Mouse (Mus musculus): ENCODE data around the gene Lrrc57.
"Not testable (repeated sequence)": the region's sequence is repeated elsewhere in the genome, so short reads cannot be mapped to it uniquely, and the experiment has no call there.

Gene Lrrc57

GRCm38 (mm10) chr2:120599506-120599905 is 9.8 kb downstream of the Lrrc57 start:
- DNase-seq (ENCODE audit: low spot score in 2 of 2): no peak

GRCm38 (mm10) chr2:120597734-120598133 is 11.6 kb downstream of the Lrrc57 start:
- no peak for DNase-seq (ENCODE audit: low spot score in 2 of 2)

- DNase-seq (ENCODE audit: low spot score in 2 of 2): no peak
These were observed 17.1 kb downstream of the Lrrc57 start for GRCm38 (mm10) chr2:120592227-120592626.

- no peak for DNase-seq (ENCODE audit: low spot score in 2 of 2)
These were observed 19.6 kb downstream of the Lrrc57 start for GRCm38 (mm10) chr2:120589759-120590158.

- peak in 1 of 2 experiments; percentile 22 for DNase-seq (ENCODE audit: low spot score in 2 of 2)
These were observed 31.0 kb downstream of the Lrrc57 start for GRCm38 (mm10) chr2:120578286-120578685.

GRCm38 (mm10) chr2:120577799-120578198 is 31.5 kb downstream of the Lrrc57 start:
- no peak for DNase-seq (ENCODE audit: low spot score in 2 of 2)

DNA sequence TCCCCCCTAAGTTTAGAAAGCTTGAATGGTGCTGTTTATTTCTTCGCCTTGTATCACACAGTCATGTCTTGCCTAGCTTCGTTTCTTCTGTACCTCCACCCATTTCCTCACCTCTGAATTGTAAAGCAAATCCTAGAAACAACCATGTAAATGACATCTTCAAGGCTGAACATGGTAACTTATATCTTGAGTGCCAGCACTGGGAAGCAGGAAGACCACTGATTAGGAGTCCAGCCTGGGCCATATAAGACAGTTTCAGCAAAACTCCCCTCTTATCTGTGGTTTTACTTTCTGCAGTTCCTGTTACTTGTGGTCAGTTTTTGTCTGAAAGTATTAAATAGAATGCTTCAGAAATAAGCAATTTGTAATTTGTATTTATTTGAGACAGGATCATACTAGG is 33.3 kb downstream of the Lrrc57 start:
- peak in 1 of 2 experiments; percentile 3 for DNase-seq (ENCODE audit: low spot score in 2 of 2)

- no peak for DNase-seq (ENCODE audit: low spot score in 2 of 2)
These were observed 34.2 kb downstream of the Lrrc57 start for GRCm38 (mm10) chr2:120575121-120575520.

- not testable (repeated sequence) for DNase-seq (ENCODE audit: low spot score in 2 of 2)
These were observed 37.2 kb downstream of the Lrrc57 start for GRCm38 (mm10) chr2:120572161-120572560.

GRCm38 (mm10) chr2:120571081-120571480 is 38.2 kb downstream of the Lrrc57 start:
- no peak for DNase-seq (ENCODE audit: low spot score in 2 of 2)

DNA sequence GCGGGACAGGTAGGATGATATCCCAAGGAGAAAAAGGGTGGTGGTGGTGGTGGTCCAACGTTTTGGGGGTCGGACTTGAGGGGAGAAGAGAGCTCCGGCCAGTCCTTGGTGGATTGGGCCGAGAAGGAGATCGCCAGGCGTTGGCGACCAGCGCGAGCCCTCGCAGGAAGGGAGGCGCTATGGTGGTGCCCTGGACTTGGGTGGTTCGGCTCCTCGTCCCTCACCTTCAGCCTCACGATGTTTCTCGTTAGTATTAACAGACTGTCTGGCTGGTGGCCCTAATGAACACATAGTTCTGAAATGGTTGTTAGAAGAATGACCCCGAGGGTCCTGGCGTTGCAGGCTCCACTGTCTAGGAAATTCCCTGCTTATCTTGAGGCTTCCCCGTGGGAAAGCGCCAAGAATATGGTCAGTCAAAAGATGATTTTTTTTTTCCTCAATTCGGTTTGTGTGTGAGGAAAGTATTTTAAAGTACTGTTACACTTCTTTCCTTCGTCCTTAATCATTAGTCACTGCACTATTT is 41.5 kb downstream of the Lrrc57 start:
- no peak for DNase-seq (ENCODE audit: low spot score in 2 of 2)

- DNase-seq (ENCODE audit: low spot score in 2 of 2): peak; percentile 89
These were observed 42.2 kb downstream of the Lrrc57 start, which contains the start of gene Snap23 for GRCm38 (mm10) chr2:120566886-120567797. Snap23 (plus strand) TSS chr2:120567671.

GRCm38 (mm10) chr2:120565363-120565762 is 44.0 kb downstream of the Lrrc57 start:
- no peak for DNase-seq (ENCODE audit: low spot score in 2 of 2)

DNA sequence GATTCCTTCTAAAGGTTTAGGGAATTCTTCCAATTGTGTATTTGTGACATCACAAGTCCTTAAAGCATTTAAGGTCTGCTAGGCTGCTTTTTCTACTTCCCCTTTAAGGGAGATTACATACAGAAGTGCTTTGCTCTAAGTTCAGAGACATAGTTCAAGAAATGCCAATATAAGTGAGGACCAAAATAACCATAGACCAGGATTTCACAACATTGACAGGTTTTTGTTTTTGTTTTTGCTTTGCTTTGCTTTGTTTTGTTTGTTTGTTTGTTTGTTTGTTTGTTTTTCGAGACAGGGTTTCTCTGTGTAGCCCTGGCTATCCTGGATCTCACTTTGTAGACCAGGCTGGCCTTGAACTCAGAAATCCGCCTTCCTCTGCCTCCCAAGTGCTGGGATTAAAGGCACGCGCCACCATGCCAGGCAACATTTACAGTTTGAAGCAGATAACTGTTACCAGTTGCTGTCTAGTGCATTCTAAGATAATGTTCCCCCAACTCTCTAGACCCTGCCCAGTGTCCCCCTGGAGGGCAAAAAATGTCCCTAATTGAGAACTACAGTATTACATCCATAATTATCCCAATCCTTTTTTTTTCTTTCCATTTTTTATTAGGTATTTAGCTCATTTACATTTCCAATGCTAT is 44.7 kb downstream of the Lrrc57 start:
- DNase-seq (ENCODE audit: low spot score in 2 of 2): not testable (repeated sequence)

DNA sequence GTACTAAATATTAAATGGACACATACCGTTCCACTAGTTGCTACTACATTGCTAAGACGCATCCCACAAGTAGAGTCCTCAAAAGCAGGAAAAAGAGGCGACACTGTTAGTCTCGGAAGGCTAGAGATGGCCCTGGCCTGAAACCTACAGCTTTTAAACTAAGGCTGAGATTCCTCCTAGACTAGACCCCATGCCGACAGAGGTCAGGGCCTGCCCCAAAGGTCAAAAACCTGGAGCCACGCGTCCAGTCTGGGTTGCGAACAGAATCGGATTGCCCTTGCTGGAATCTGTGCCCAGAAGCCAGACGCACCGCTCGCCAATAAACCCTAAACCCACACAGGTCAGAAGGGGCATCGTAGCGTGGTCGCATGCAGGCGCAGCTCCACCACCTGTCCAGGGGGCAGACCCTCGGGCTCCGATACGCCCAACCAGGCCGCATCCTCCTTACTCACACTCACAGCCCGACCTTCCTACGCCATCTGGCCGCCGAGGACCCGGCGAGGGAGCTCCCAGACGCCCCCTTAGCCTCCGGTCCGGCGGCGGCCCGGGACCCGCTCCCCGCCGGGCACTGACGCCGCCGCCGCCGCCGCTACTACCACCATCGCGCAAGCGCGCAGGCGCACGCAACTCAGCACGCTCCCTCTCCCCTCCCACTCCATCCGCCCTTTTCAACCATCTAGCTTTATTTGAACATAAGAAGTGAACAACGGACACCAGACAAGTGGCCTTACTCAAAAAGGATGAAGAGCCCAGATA is 45.9 kb downstream of the Lrrc57 start, which contains the start of gene Zfp106:
TSS of gene Zfp106 (minus strand) at position 609 of the 756 bp plus-strand sequence.
- DNase-seq (ENCODE audit: low spot score in 2 of 2): peak; percentile 87 to 89

DNA sequence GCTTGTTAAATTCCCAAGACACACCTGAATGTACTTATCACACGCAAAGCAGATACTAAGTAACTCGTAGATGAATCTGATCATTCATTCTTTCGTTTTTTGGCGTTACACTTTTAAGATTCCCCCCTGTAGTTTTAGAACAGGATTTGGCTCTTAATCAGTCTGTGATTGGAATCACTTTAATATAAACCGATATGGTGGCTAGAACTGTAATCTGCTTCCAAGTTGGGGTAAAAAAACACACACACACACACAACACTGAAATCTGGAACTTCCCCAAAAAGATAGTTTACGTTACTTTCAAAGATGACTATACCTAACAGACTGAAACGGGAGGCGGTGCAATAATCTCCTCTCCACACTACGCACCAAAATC is 46.5 kb downstream of the Lrrc57 start:
- peak in 1 of 2 experiments; percentile 13 for DNase-seq (ENCODE audit: low spot score in 2 of 2)

- DNase-seq (ENCODE audit: low spot score in 2 of 2): no peak
These were observed 47.8 kb downstream of the Lrrc57 start for GRCm38 (mm10) chr2:120561524-120561923.

- no peak for DNase-seq (ENCODE audit: low spot score in 2 of 2)
These were observed 50.5 kb downstream of the Lrrc57 start for GRCm38 (mm10) chr2:120558813-120559212.

DNA sequence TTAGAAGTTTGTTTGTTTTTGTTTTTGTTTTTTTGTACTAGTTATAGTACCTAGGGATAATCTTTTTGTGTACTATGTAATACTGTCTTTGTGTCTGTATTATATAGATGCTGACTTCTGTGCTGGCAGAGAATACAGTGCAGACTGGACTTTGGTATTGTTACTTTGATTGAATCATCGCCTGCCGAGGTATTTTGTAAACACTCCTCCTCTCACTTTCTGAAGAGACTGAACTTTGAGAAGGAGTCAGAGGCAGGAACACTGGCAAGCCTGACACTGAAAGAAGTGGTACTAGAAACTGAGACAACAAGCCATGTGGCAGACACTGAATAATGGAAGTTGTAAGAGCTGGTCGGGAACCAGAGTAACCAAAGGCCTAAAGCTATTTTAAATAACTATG is 52.5 kb downstream of the Lrrc57 start:
- no peak for DNase-seq (ENCODE audit: low spot score in 2 of 2)

All from natural killer cell, adult 2 months (primary cell).